Mouse (Mus musculus) heart, postnatal 0 days (tissue): Measurements from ENCODE around the gene Pole.

Experiments
- CTCF ChIP-seq: IDR thresholded peaks from 2 replicates; pipeline ENCODE4 v1.5.1; 2016; ENCODE audit warnings: antibody characterized with exemption, control low read depth, low read depth
- EP300 ChIP-seq: IDR thresholded peaks from 2 replicates; pipeline ENCODE4 v1.6.1; 2016; ENCODE audit warnings: antibody characterized with exemption, low read depth

- no peak for TF ChIP-seq CTCF
- TF ChIP-seq EP300 = no peak
These were observed 56.7 kb downstream of the Pole start, which contains the start of gene P2rx2 for GRCm38 (mm10) chr5:110342648-110343284.
